In genomic region chr1:165187357-165187756, GRCm38 (mm10) we compare ENCODE assay signal across 18 mouse cellular contexts. TPM values are rescaled to one million over a fixed set of nuclear protein-coding genes. Genes with fewer than 3 reads are reported as not detected.
DNase-seq lines count a peak whose midpoint lies in the region; ATAC-seq and TF ChIP-seq lines count a peak whose summit lies in the region.
"Had no signal": no experiment of that assay in that cellular context is flagged by ENCODE, and none has a peak within 500 bp of the region (broad histone marks: within the 10 kb centered on the region; RNA-seq: fewer than 3 reads in every experiment).

No protein-coding gene starts in this region.

- no peak for ATAC-seq in megakaryocyte, adult 5-6 weeks (ENCODE audit: poor library complexity, severe bottlenecking)
- ATAC-seq in forebrain, embryonic 15.5 days (replicated peaks): peak; percentile 41
- ATAC-seq: CD4-positive, CD25-positive, alpha-beta regulatory T cell, adult 4 months had no signal

- H3K36me3 ChIP-seq in megakaryocyte, embryonic 14.5 days (replicated peaks; ENCODE audit: low read length): peaks cover 63% of the 10 kb centered on the region
- no peaks in the 10 kb centered on the region for H3K36me3 ChIP-seq in forebrain, embryonic 15.5 days

- WGBS in forebrain, embryonic 15.5 days: 42% methylated on average over 5 of the region's 5 CpGs
- WGBS in olfactory bulb, adult 2 months: 38% methylated on average over 5 of the region's 5 CpGs

- H3K4me1 ChIP-seq in megakaryocyte, embryonic 14.5 days: peaks cover 51% of the 10 kb centered on the region
- H3K4me1 ChIP-seq in forebrain, embryonic 15.5 days: peaks cover 10% of the 10 kb centered on the region; the same call in 1 of the 2 replicates
- H3K4me1 ChIP-seq in olfactory bulb, adult 2 months (ENCODE audit: control insufficient read depth, insufficient read depth, low read length): peaks cover 30% of the 10 kb centered on the region
- H3K4me1 ChIP-seq: embryonic facial prominence, embryonic 12.5 days; limb, embryonic 12.5 days had no signal

- no peak overlapping the region for H3K9ac ChIP-seq in forebrain, embryonic 15.5 days (replicated peaks)
- H3K9ac ChIP-seq: embryonic facial prominence, embryonic 12.5 days; limb, embryonic 12.5 days; liver, embryonic 15.5 days had no signal

- no peak overlapping the region for H3K4me2 ChIP-seq in forebrain, embryonic 15.5 days (replicated peaks)
- H3K4me2 ChIP-seq: embryonic facial prominence, embryonic 12.5 days; limb, embryonic 12.5 days; liver, embryonic 15.5 days had no signal

- no peaks in the 10 kb centered on the region for H3K27me3 ChIP-seq in megakaryocyte, embryonic 14.5 days (replicated peaks)
- no peaks in the 10 kb centered on the region for H3K27me3 ChIP-seq in forebrain, embryonic 15.5 days
- H3K27me3 ChIP-seq: embryonic facial prominence, embryonic 12.5 days; limb, embryonic 12.5 days; liver, embryonic 15.5 days had no signal

- no peak for TF ChIP-seq CTCF in olfactory bulb, adult 2 months (IDR thresholded peaks at IDR 0.05; ENCODE audit: insufficient read depth, low read depth, low read length)

- H3K9me3 ChIP-seq in megakaryocyte, embryonic 14.5 days: no peaks in the 10 kb centered on the region
- H3K9me3 ChIP-seq in forebrain, embryonic 15.5 days: no peaks in the 10 kb centered on the region
- H3K9me3 ChIP-seq: embryonic facial prominence, embryonic 12.5 days; limb, embryonic 12.5 days; liver, embryonic 15.5 days had no signal

- peak; percentile 44 for DNase-seq in brain, adult 2 months (ENCODE audit: low read depth, low spot score)
- no peak for DNase-seq in kidney, postnatal 4 days
- DNase-seq in adrenal gland, postnatal 25 days: no peak
- DNase-seq: cerebellum, adult 8-10 months; heart, postnatal 14 days; kidney, adult 2 months had no signal

- no peak overlapping the region for H3K27ac ChIP-seq in forebrain, embryonic 15.5 days (replicated peaks)
- peak overlapping the region; percentile 46 for H3K27ac ChIP-seq in olfactory bulb, adult 2 months (ENCODE audit: insufficient read depth, low read depth, low read length)
- H3K27ac ChIP-seq: embryonic facial prominence, embryonic 12.5 days; limb, embryonic 12.5 days; liver, embryonic 15.5 days had no signal

- no peak for TF ChIP-seq POLR2A in olfactory bulb, adult 2 months (IDR thresholded peaks at IDR 0.05; ENCODE audit: insufficient read depth, low read depth, low read length)

- H3K4me3 ChIP-seq in megakaryocyte, embryonic 14.5 days (replicated peaks): peak overlapping the region; percentile 47
- no peak overlapping the region for H3K4me3 ChIP-seq in forebrain, embryonic 15.5 days
- H3K4me3 ChIP-seq in olfactory bulb, adult 2 months (ENCODE audit: insufficient read depth, low read depth, low read length): no peak overlapping the region
- H3K4me3 ChIP-seq: embryonic facial prominence, embryonic 12.5 days; limb, embryonic 12.5 days; liver, embryonic 15.5 days had no signal

RNA-seq across cellular contexts. Expression of gene Sft2d2, which starts 6.9 kb away (rescaled TPM):
- polyA plus RNA-seq in megakaryocyte, embryonic 14.5 days (2012; ENCODE audit: insufficient read depth, low replicate concordance): 1.7 TPM in 1 of 2 replicates, not detected in the other
- total RNA-seq in megakaryocyte, adult 5-6 weeks (2015): 36.7 and 40.6 TPM in 2 replicates
- 43.9 and 46.4 TPM in 2 replicates for total RNA-seq in megakaryocyte, adult 5-6 weeks (2017)
- polyA plus RNA-seq in forebrain, embryonic 15.5 days (2015; fragmentation: Nextera tagmentation; extraction: Ambion mirVana): 5.4 TPM in 2 replicates
- not detected in 2 replicates for polyA plus RNA-seq in olfactory bulb, adult 2 months (2012; ENCODE audit: insufficient read depth, insufficient read length, low replicate concordance, missing spikeins)
- 27.5 and 35.9 TPM in 2 replicates for total RNA-seq in adrenal gland, postnatal 25 days (2021)

RNA-seq across cellular contexts. Expression of gene Tbx19, which starts 26.8 kb away (rescaled TPM):
- polyA plus RNA-seq in megakaryocyte, embryonic 14.5 days (2012; ENCODE audit: insufficient read depth, low replicate concordance): 0.30 TPM in 1 of 2 replicates, not detected in the other
- not detected in 2 replicates for total RNA-seq in megakaryocyte, adult 5-6 weeks (2015)
- total RNA-seq in megakaryocyte, adult 5-6 weeks (2017): not detected in 2 replicates
- polyA plus RNA-seq in forebrain, embryonic 15.5 days (2015; fragmentation: Nextera tagmentation; extraction: Ambion mirVana): 0.10 TPM in 1 of 2 replicates, not detected in the other
- not detected in 2 replicates for polyA plus RNA-seq in olfactory bulb, adult 2 months (2012; ENCODE audit: insufficient read depth, insufficient read length, low replicate concordance, missing spikeins)
- 0.12 TPM in 1 of 2 replicates, not detected in the other for total RNA-seq in adrenal gland, postnatal 25 days (2021)
- total RNA-seq: adrenal gland, postnatal 4 days; gastrocnemius, adult 8-10 months; heart, postnatal 14 days; left cerebral cortex, adult 18-20 months had no signal
- polyA plus RNA-seq: CD4-positive, CD25-positive, alpha-beta regulatory T cell, adult 4 months; embryonic facial prominence, embryonic 12.5 days; kidney, adult 2 months; large intestine, adult 2 months; limb, embryonic 12.5 days; liver, embryonic 15.5 days had no signal

RNA-seq across cellular contexts. Expression of gene Tiprl, which starts 49.4 kb away (rescaled TPM):
- polyA plus RNA-seq in megakaryocyte, embryonic 14.5 days (2012; ENCODE audit: insufficient read depth, low replicate concordance): 2.5 and 21.2 TPM in 2 replicates
- 25.7 and 25.8 TPM in 2 replicates for total RNA-seq in megakaryocyte, adult 5-6 weeks (2015)
- 49.6 and 52.0 TPM in 2 replicates for total RNA-seq in megakaryocyte, adult 5-6 weeks (2017)
- polyA plus RNA-seq in forebrain, embryonic 15.5 days (2015; fragmentation: Nextera tagmentation; extraction: Ambion mirVana): 152 and 162 TPM in 2 replicates
- not detected in 2 replicates for polyA plus RNA-seq in olfactory bulb, adult 2 months (2012; ENCODE audit: insufficient read depth, insufficient read length, low replicate concordance, missing spikeins)
- total RNA-seq in adrenal gland, postnatal 25 days (2021): 39.8 and 54.2 TPM in 2 replicates
